Mouse (Mus musculus): Measurements from ENCODE around the gene Myo1h. TPM values are rescaled to one million over a fixed set of nuclear protein-coding genes. Genes with fewer than 3 reads are reported as not detected.
A peak's percentile ranks its signal among the peaks of the same experiment; 100 is the strongest.

Gene Myo1h
- polyA plus RNA-seq, 1 experiment from 2014 or later: 0.74 TPM

DNA sequence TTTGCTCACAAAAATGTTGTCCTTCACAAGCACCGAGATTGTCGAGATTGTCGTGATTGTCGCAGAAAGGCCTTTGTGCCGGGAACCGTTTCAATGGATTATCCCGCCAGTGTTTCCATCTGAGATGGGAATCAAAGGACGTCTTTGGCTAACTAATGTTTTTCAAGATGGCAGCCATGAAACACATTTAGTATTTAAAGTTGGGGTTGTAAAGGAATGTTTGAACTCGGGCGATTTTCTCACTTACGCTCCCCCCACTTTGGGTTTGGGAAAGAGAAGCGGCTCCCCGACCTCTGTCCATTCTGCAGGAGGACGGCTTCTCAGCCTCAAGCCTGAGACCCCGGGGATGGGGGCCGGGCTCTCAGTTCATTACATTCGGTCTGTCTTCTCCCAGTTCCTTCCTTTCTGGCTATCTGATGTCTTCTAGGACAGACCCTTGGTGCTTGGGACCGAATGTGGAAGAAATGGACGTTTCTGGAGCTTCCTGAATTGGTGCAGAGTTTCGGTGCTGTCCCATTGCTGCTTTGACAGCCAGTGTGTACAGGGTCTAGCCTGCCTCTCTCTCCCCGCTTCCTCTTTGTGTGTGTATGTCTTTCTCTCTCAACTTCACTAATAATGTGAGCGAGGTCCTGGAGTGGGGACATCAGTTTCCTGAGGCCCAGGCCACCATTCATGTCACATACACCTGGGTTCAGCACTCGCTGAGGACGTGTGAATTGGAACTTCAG, 11.1 kb downstream of the Myo1h start:
- Histone ChIP-seq H3K36me3 (ENCODE audit: control insufficient read depth, insufficient read depth, low read length) (no peaks in the 10 kb centered on the region), H3K27me3 (ENCODE audit: control insufficient read depth, insufficient read depth, low read length) (peaks cover 22% of the 10 kb centered on the region), H3K9me3 (ENCODE audit: control insufficient read depth, low read length) (no peaks in the 10 kb centered on the region), H3K4me1 (ENCODE audit: control insufficient read depth, insufficient read depth, low read length) (peaks cover 15% of the 10 kb centered on the region), H3K9ac (replicated peaks; ENCODE audit: low read length) (no peak overlapping the region), H3K4me3 (replicated peaks; ENCODE audit: low read depth, low read length) (no peak overlapping the region), H3K4me2 (ENCODE audit: low read length) (no peak overlapping the region), H3K27ac (replicated peaks; ENCODE audit: low read depth, low read length) (peak overlapping the region; percentile 52; the same call in 1 of the 2 replicates)
- ATAC-seq (ENCODE audit: low FRiP score, low TSS enrichment) (peak; percentile 12; the same call in 1 of the 2 replicates), DNase-seq (peak; percentile 71)
- 21% methylated on average over 24 of the region's 24 CpGs for WGBS

DNA sequence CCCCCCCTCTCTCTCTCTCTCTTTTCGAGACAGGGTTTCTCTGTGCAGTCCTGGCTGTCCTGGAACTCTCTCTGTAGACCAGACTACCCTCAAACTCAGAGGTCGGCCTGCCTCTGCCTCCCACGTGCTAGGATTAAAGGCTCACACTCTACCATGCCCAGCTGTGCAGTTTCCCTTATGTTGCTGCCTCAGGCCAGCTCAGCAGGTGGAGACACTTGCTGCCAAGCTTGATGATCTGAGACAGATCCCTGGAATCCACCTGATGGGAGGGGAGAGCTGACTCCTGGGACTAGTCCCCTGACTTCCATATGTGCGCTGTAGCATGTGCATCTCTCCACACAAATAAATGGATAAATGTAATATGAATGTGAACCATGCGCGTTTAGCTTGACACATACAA, 14.2 kb downstream of the Myo1h start:
- WGBS: 83% methylated on average over 6 of the region's 6 CpGs
- H3K4me2 ChIP-seq (ENCODE audit: low read length): no peak overlapping the region
- no peak for ATAC-seq (ENCODE audit: low FRiP score, low TSS enrichment)
- no peaks in the 10 kb centered on the region for H3K36me3 ChIP-seq (ENCODE audit: control insufficient read depth, insufficient read depth, low read length)
- no peak for DNase-seq
- H3K9me3 ChIP-seq (ENCODE audit: control insufficient read depth, low read length): no peaks in the 10 kb centered on the region
- H3K27me3 ChIP-seq (ENCODE audit: control insufficient read depth, insufficient read depth, low read length): peaks cover 22% of the 10 kb centered on the region
- no peak overlapping the region for H3K4me3 ChIP-seq (replicated peaks; ENCODE audit: low read depth, low read length)
- no peak overlapping the region for H3K27ac ChIP-seq (replicated peaks; ENCODE audit: low read depth, low read length)
- no peak overlapping the region for H3K9ac ChIP-seq (replicated peaks; ENCODE audit: low read length)
- peaks cover 10% of the 10 kb centered on the region for H3K4me1 ChIP-seq (ENCODE audit: control insufficient read depth, insufficient read depth, low read length)

DNA sequence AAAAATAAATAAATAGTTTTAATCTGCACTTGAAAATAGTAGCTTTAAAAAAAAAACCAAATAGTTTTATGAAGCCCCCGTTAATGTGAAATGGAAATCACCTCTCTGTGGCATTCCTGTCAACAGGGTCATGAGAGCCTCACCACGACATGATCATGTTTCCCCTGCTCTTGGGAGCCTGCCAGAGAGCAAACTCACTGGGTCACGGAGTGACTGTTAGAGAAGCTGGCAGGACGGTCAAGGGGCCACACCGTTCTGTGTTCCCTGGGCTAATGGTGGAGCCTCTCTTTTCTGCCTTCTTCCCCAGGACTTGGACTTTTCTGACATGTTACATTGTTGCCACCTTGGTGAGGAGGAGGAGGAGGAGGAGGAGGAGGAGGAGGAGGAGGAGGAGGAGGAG, 17.5 kb downstream of the Myo1h start:
- ATAC-seq (ENCODE audit: low FRiP score, low TSS enrichment) (no peak), DNase-seq (no peak)
- H3K27ac ChIP-seq (replicated peaks; ENCODE audit: low read depth, low read length): no peak overlapping the region
- no peaks in the 10 kb centered on the region for H3K36me3 ChIP-seq (ENCODE audit: control insufficient read depth, insufficient read depth, low read length)
- H3K9me3 ChIP-seq (ENCODE audit: control insufficient read depth, low read length): no peaks in the 10 kb centered on the region
- no peaks in the 10 kb centered on the region for H3K4me1 ChIP-seq (ENCODE audit: control insufficient read depth, insufficient read depth, low read length)
- WGBS: 82% methylated on average over 5 of the region's 5 CpGs
- H3K27me3 ChIP-seq (ENCODE audit: control insufficient read depth, insufficient read depth, low read length): peaks cover 30% of the 10 kb centered on the region
- H3K9ac ChIP-seq (replicated peaks; ENCODE audit: low read length): no peak overlapping the region
- no peak overlapping the region for H3K4me3 ChIP-seq (replicated peaks; ENCODE audit: low read depth, low read length)
- H3K4me2 ChIP-seq (ENCODE audit: low read length): no peak overlapping the region

DNA sequence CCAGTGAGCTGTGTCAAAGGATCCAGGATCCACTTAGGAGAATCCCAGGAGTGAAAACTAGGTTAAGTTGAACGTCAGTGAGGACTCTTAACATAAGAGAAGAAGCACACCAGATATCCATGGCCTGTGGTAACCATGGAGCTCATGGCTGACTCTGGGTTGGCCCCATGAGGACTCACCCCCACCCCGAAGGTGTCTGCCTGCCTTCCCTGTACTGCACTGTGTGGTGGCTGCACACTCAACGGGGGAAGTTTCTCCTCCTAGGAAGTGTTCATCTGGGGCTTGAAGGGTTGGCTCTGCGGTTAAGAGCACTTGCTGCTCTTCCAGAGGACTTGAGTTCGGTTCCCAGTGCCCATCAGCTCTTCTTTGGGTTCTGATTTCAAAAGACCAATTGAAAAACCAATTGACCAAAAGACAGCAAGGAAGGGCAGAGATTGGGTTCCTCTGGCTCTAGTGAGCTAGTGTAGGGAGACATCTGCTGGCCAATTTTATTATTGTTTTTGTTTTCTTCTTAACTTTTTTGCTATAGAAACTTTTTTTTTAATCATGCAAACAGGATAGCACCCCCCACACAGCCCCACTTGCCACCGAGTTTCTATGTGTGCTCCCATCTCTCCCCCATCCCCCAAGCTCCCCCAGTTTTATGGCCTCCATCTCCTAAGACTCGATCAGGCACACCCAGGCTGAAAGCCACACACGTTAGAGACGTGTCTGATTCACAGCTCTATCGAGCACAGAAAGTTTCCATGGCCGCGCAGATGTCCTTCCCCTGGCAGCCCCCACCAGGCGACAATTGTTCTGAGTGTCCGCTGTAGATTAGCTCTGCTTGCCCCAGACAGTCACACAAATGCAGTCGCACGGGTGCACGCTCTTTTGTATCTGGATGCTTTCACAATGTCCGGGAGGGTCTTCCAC, 20.1 kb downstream of the Myo1h start:
- no peak overlapping the region for H3K4me2 ChIP-seq (ENCODE audit: low read length)
- peak; percentile 91 for DNase-seq
- 20% methylated on average over 18 of the region's 18 CpGs for WGBS

DNA sequence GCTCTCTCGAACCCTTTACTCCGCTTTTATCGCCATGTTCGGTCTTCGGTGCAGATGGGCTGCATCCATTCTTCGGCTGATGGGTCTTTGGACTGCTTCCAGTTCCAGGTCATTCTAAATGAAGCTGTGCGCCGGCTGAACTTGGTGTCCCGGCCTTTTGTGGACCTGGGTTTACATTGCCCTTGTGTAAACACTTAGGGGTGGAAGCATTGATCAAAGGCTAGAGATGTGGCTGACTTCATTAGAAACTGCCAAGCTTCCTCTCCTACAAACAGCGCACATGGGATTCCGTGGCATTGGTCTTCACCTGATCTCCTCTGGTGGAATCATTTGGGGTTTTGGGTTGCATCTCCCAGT, 20.7 kb downstream of the Myo1h start:
- H3K9me3 ChIP-seq (ENCODE audit: control insufficient read depth, low read length): no peaks in the 10 kb centered on the region
- H3K27ac ChIP-seq (replicated peaks; ENCODE audit: low read depth, low read length): no peak overlapping the region
- H3K4me3 ChIP-seq (replicated peaks; ENCODE audit: low read depth, low read length): no peak overlapping the region
- ATAC-seq (ENCODE audit: low FRiP score, low TSS enrichment) (no peak), DNase-seq (no peak)
- WGBS: 21% methylated on average over 11 of the region's 11 CpGs
- H3K9ac ChIP-seq (replicated peaks; ENCODE audit: low read length): no peak overlapping the region
- H3K36me3 ChIP-seq (ENCODE audit: control insufficient read depth, insufficient read depth, low read length): no peaks in the 10 kb centered on the region
- no peak overlapping the region for H3K4me2 ChIP-seq (ENCODE audit: low read length)
- no peaks in the 10 kb centered on the region for H3K4me1 ChIP-seq (ENCODE audit: control insufficient read depth, insufficient read depth, low read length)
- peaks cover 14% of the 10 kb centered on the region; the same call in 1 of the 2 replicates for H3K27me3 ChIP-seq (ENCODE audit: control insufficient read depth, insufficient read depth, low read length)

More for the DNA sequence above, 20.1 kb downstream of the Myo1h start:
- H3K27ac ChIP-seq (replicated peaks; ENCODE audit: low read depth, low read length): no peak overlapping the region
- H3K36me3 ChIP-seq (ENCODE audit: control insufficient read depth, insufficient read depth, low read length): no peaks in the 10 kb centered on the region
- H3K4me1 ChIP-seq (ENCODE audit: control insufficient read depth, insufficient read depth, low read length): no peaks in the 10 kb centered on the region
- H3K4me3 ChIP-seq (replicated peaks; ENCODE audit: low read depth, low read length): no peak overlapping the region
- no peak for ATAC-seq (ENCODE audit: low FRiP score, low TSS enrichment)
- H3K9ac ChIP-seq (replicated peaks; ENCODE audit: low read length): no peak overlapping the region
- H3K9me3 ChIP-seq (ENCODE audit: control insufficient read depth, low read length): no peaks in the 10 kb centered on the region
- H3K27me3 ChIP-seq (ENCODE audit: control insufficient read depth, insufficient read depth, low read length): peaks cover 15% of the 10 kb centered on the region; the same call in 1 of the 2 replicates

DNA sequence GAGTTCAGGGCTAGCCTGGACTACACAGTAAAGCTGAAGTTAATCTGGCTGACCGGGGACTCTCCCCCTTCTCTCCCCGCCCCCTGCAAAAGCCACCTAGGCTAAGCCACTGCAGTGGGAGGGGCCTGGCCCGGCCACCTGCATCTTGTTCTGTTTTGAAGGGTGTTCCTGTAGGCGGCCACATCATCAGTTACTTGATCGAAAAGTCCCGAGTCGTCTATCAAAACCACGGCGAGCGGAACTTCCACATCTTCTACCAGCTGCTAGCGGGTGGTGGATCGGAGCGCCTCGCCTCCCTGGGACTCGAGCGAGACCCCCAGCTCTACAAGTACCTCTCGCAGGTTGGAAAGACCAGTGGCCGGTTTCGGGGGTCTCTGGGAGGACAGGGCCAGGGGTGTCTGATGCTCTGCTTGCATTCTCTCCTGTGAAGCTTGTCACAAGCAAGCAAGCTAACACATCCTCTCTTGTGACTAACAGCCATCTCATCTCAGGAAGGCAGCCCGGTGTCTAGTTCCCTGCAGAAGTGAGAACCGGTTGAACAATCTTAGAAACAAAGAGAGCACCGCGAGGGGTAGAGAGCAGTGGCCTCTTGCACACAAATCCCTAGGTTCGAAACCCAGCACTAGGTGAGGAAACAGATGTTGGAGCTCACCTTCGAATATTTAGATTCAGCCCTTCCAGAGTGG, 34.3 kb downstream of the Myo1h start:
- 57% methylated on average over 25 of the region's 25 CpGs for WGBS
- Histone ChIP-seq H3K9ac (replicated peaks; ENCODE audit: low read length) (no peak overlapping the region), H3K36me3 (ENCODE audit: control insufficient read depth, insufficient read depth, low read length) (no peaks in the 10 kb centered on the region), H3K27me3 (ENCODE audit: control insufficient read depth, insufficient read depth, low read length) (no peaks in the 10 kb centered on the region), H3K4me1 (ENCODE audit: control insufficient read depth, insufficient read depth, low read length) (peaks cover 4% of the 10 kb centered on the region; the same call in 1 of the 2 replicates), H3K27ac (replicated peaks; ENCODE audit: low read depth, low read length) (no peak overlapping the region), H3K9me3 (ENCODE audit: control insufficient read depth, low read length) (no peaks in the 10 kb centered on the region), H3K4me3 (replicated peaks; ENCODE audit: low read depth, low read length) (no peak overlapping the region), H3K4me2 (ENCODE audit: low read length) (no peak overlapping the region; the same call in 1 of the 2 replicates)
- ATAC-seq (ENCODE audit: low FRiP score, low TSS enrichment) (no peak), DNase-seq (no peak)

DNA sequence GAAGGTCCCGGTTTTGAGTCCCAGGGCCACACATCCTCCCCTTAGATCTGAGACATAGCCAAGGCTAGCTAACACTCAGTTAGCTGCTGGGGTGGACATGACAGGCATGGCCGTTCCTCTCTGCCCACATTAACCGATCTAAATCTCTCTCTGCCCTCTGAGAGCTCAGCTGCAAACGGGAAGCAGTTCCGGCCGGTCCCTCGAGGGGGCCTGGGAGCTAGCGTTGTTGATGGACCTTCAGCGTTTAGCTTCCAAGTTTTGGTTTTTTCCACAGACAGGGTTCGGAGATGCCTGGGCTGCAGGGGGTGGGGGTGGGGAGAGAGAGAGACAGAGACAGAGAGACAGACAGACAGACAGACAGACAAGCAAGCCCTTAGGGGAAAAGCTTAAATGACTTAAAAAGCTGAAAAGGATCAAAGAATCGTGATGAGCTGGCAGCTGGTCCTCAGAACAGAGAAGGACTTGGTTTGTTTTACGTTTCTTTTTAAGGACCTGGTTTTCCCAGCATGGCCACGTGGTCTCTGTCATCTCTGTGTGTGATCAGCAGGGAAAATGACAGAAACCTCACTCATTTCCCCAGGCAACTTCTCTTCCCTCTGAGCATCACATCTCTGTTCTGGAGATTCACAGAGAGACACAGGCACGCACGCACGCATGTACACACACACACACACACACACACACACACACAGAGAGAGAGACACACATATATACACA, 35.0 kb downstream of the Myo1h start:
- no peak for ATAC-seq (ENCODE audit: low FRiP score, low TSS enrichment)

DNA sequence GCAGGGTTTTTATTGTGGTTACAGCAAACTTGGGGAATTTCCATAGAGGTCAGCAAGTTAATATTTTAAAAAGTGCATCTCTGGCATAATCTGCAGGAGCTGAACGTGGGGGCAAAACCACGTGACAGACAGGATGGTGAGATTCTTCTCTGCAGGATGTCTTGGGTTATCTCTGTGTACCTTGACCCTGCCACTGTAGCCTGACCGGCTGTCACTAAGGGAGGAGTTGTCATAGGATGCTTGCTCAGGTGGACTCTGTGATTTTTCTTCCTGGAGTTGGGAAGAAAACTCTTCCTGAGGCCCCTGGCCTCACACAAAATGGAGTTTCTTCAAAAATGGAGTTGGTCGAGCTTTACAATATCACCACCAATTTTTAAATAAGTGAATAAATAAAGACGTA, 54.0 kb downstream of the Myo1h start:
- 90% methylated on average over 5 of the region's 5 CpGs for WGBS
- H3K4me1 ChIP-seq (ENCODE audit: control insufficient read depth, insufficient read depth, low read length): no peaks in the 10 kb centered on the region

More for the DNA sequence above, 35.0 kb downstream of the Myo1h start:
- DNase-seq: peak; percentile 74
- H3K36me3 ChIP-seq (ENCODE audit: control insufficient read depth, insufficient read depth, low read length): no peaks in the 10 kb centered on the region
- no peak overlapping the region for H3K9ac ChIP-seq (replicated peaks; ENCODE audit: low read length)
- H3K4me2 ChIP-seq (ENCODE audit: low read length): peak overlapping the region; percentile 18
- 17% methylated on average over 16 of the region's 16 CpGs for WGBS
- no peaks in the 10 kb centered on the region for H3K27me3 ChIP-seq (ENCODE audit: control insufficient read depth, insufficient read depth, low read length)
- no peak overlapping the region for H3K4me3 ChIP-seq (replicated peaks; ENCODE audit: low read depth, low read length)
- no peak overlapping the region for H3K27ac ChIP-seq (replicated peaks; ENCODE audit: low read depth, low read length)
- peaks cover 4% of the 10 kb centered on the region; the same call in 1 of the 2 replicates for H3K4me1 ChIP-seq (ENCODE audit: control insufficient read depth, insufficient read depth, low read length)
- H3K9me3 ChIP-seq (ENCODE audit: control insufficient read depth, low read length): no peaks in the 10 kb centered on the region

More for the DNA sequence above, 54.0 kb downstream of the Myo1h start:
- ATAC-seq (ENCODE audit: low FRiP score, low TSS enrichment): no peak
- no peak for DNase-seq
- no peak overlapping the region for H3K9ac ChIP-seq (replicated peaks; ENCODE audit: low read length)
- no peaks in the 10 kb centered on the region for H3K27me3 ChIP-seq (ENCODE audit: control insufficient read depth, insufficient read depth, low read length)
- no peak overlapping the region for H3K27ac ChIP-seq (replicated peaks; ENCODE audit: low read depth, low read length)
- H3K4me2 ChIP-seq (ENCODE audit: low read length): no peak overlapping the region
- no peak overlapping the region for H3K4me3 ChIP-seq (replicated peaks; ENCODE audit: low read depth, low read length)
- no peaks in the 10 kb centered on the region for H3K9me3 ChIP-seq (ENCODE audit: control insufficient read depth, low read length)
- H3K36me3 ChIP-seq (ENCODE audit: control insufficient read depth, insufficient read depth, low read length): no peaks in the 10 kb centered on the region
